Mouse (Mus musculus) intestine, postnatal 0 days (tissue): ENCODE results near the gene Ppp2r2d. TPM values are rescaled to one million over a fixed set of nuclear protein-coding genes. Genes with fewer than 3 reads are reported as not detected.

Experiments used
- ATAC-seq: fragments of 200-750 bp; cut with Nextera tagmentation; 2 replicates; pipeline ENCODE4 v1.8.0; 2017; ENCODE audit warnings: mild to moderate bottlenecking, moderate TSS enrichment, moderate library complexity
- H3K27ac ChIP-seq: fragments of 300-500 bp; sonication (generic); 2 replicates; pipeline ENCODE4 v1.5.1; 2014; ENCODE audit warnings: mild to moderate bottlenecking, low read depth, low read length, moderate library complexity
- H3K27me3 ChIP-seq: fragments of 300-500 bp; sonication (generic); replicated peaks from 2 replicates; pipeline ENCODE4 v1.6.1; 2014; ENCODE audit warnings: low read length, mixed read lengths; ENCODE audit not compliant: control insufficient read depth, insufficient read depth
- H3K36me3 ChIP-seq: fragments of 300-500 bp; sonication (generic); 2 replicates; pipeline ENCODE4 v1.6.1; 2014; ENCODE audit warnings: mild to moderate bottlenecking, moderate library complexity; ENCODE audit not compliant: control insufficient read depth, insufficient read depth
- H3K4me1 ChIP-seq: fragments of 300-500 bp; sonication (generic); replicated peaks from 2 replicates; pipeline ENCODE4 v1.6.1; 2014; ENCODE audit warnings: antibody characterized with exemption, low read length, mixed read lengths; ENCODE audit not compliant: control insufficient read depth, insufficient read depth
- H3K4me2 ChIP-seq: fragments of 300-500 bp; sonication (generic); replicated peaks from 2 replicates; pipeline ENCODE4 v1.6.1; 2014; ENCODE audit warnings: low read depth, mild to moderate bottlenecking, moderate library complexity
- H3K4me3 ChIP-seq: fragments of 300-500 bp; sonication (generic); 2 replicates; pipeline ENCODE4 v1.5.1; 2014; ENCODE audit warnings: low read depth, low read length
- H3K9ac ChIP-seq: fragments of 300-500 bp; sonication (generic); 2 replicates; pipeline ENCODE4 v1.6.1; 2014; ENCODE audit warnings: mild to moderate bottlenecking, low read depth, low read length
- H3K9me3 ChIP-seq: fragments of 300-500 bp; sonication (generic); 2 replicates; pipeline ENCODE4 v1.6.1; 2016; ENCODE audit warnings: mixed run types; ENCODE audit not compliant: control insufficient read depth
- CTCF ChIP-seq: sonication (generic); IDR thresholded peaks from 2 replicates; pipeline ENCODE4 v1.5.1; 2016; ENCODE audit warnings: low read depth, mild to moderate bottlenecking, control low read depth, antibody characterized with exemption, moderate library complexity
- WGBS: fragments of 180-500 bp; shearing (Covaris S2); extraction: QIAGEN DNeasy Blood & Tissue Kit; methylation state at CpG from one replicate; pipeline ENCODE4 v1.1.7; 2014; 5-methylcytosine and 5-hydroxymethylcytosine counted together
- polyA plus RNA-seq: library from polyadenylated mRNA; unstranded; fragments of >200 nt; fragmentation: Nextera tagmentation; extraction: Ambion mirVana; gene quantifications from 2 replicates; pipeline ENCODE4 v1.2.1, GENCODE M21; 2015

The Ppp2r2d gene
- polyA plus RNA-seq, 1 experiment from 2014 or later: 27.2 TPM

GRCm38 (mm10) chr7:138913616-138914015 is 67.7 kb downstream of the Ppp2r2d start:
- TF ChIP-seq CTCF: no peak
- Histone ChIP-seq H3K27ac (no peak overlapping the region), H3K9me3 (no peaks in the 10 kb centered on the region), H3K4me1 (peaks cover 8% of the 10 kb centered on the region), H3K27me3 (no peaks in the 10 kb centered on the region), H3K4me3 (no peak overlapping the region), H3K4me2 (no peak overlapping the region), H3K36me3 (no peaks in the 10 kb centered on the region), H3K9ac (no peak overlapping the region)
- no peak for ATAC-seq
- WGBS: 73% methylated on average over 3 of the region's 3 CpGs

DNA sequence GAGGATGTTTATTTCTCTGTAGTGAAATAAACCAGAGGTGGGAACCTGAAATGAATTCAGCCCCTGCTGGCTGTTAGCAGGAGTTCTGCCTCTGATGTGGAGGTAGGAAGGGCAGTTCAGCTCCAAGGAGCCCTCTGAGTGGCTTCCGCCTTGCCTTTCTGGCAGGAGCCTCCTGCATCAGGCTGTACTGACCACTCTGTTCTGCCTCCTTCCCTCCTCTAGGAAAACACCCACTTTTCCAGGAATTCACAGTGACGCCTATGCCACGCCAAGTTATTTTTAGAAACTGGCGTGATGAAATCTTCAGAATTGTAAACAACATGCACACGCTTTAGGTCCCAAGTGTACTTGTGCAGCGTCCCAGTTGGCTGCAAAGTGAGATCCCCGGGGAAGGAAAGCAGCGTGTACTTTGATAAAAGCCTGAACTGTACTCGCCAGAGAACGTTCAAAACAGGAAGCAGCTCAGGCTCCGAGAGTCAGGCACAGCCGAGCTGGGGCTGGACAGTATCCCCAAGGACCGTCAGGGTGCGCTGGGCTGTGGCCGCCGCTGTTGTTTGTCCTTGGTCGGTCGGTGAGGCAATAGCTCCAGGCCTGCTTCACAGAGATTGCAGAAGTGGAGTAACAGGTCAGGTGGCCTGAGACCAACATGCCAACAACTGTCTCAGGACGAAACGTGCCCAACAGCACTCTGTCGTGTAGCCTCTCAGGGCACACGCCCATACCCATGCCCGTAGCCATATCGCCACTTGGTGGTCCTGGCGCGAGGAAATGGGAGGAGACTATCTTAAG is 73.5 kb downstream of the Ppp2r2d start:
- Histone ChIP-seq H3K4me1 (0 out of 2 replicates have a peak, but pooled peaks cover 4% of the 10 kb centered on the region), H3K9me3 (no peaks in the 10 kb centered on the region), H3K4me2 (peak overlapping the region; percentile 74), H3K36me3 (no peaks in the 10 kb centered on the region), H3K27ac (peak overlapping the region; percentile 85), H3K9ac (peak overlapping the region; percentile 38), H3K27me3 (no peaks in the 10 kb centered on the region), H3K4me3 (peak overlapping the region; percentile 29)
- ATAC-seq: peak; percentile 91
- TF ChIP-seq CTCF: peak; percentile 47
- WGBS: 1% methylated on average over 26 of the region's 26 CpGs

DNA sequence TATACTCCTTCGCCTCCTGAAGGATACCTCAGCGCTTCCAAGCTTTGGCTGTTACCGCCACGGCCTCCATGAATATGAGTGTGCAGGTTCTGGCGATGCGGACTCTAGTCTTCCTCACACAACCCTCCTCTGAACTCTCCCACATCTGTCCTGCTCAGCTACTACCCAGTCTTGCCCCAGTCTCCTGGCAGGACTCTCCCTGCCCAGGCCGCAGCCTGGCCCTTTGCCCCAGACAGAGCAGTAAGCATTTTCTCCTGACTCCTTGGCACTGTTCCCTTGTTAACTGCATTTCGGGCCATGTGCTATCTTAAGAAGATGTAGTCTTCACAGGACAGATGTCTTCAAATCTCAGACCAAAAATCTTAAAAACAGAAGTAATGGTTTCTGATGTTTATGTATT is 75.7 kb downstream of the Ppp2r2d start:
- TF ChIP-seq CTCF: no peak
- Histone ChIP-seq H3K9me3 (no peaks in the 10 kb centered on the region), H3K9ac (no peak overlapping the region), H3K27me3 (no peaks in the 10 kb centered on the region), H3K36me3 (no peaks in the 10 kb centered on the region), H3K4me1 (0 out of 2 replicates have a peak, but pooled peaks cover 4% of the 10 kb centered on the region), H3K4me3 (no peak overlapping the region), H3K27ac (no peak overlapping the region), H3K4me2 (no peak overlapping the region)
- WGBS: 92% methylated on average over 8 of the region's 8 CpGs
- ATAC-seq: no peak

DNA sequence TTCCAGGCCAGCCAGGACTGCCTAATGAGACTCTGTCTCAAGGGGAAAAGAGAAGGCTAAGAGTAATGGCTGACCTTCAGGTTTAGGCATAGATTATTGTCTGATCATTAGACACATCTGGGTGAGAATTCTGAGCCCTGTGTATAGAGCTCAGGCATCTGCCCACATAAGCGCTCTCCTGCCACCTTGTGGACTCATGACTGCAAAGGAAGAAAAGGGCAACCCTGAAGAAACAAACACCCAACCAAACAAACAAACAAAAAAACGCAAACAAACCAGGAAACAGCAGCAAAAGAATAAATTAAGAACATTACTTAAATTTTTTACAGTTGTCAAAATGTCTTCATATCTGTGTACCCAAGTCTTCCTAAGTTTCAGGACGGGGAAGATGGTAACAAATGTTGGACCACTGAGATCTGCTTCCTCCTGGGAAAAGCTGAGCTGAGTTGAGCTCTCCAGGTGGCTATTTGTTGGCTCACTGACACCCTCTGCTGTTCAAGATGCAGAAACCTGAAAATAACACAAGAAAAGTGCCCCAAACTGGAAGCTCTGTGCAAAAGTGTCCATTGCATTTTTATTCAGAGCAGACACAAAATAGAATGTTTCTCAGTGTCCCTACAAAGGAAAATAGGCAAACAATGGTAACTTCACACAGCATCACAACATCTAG is 78.0 kb downstream of the Ppp2r2d start:
- no peak overlapping the region for H3K4me2 ChIP-seq
- H3K36me3 ChIP-seq: no peaks in the 10 kb centered on the region
- TF ChIP-seq CTCF: peak; percentile 66
- no peaks in the 10 kb centered on the region for H3K9me3 ChIP-seq
- no peak overlapping the region for H3K9ac ChIP-seq
- ATAC-seq: no peak
- H3K27me3 ChIP-seq: no peaks in the 10 kb centered on the region
- whole genome bisulfite sequencing: 5% methylated on average over 3 of the region's 3 CpGs
- no peak overlapping the region for H3K27ac ChIP-seq
- 0 out of 2 replicates have a peak, but pooled peaks cover 3% of the 10 kb centered on the region for H3K4me1 ChIP-seq
- H3K4me3 ChIP-seq: no peak overlapping the region

- Histone ChIP-seq H3K4me1 (no peaks in the 10 kb centered on the region), H3K27ac (no peak overlapping the region), H3K9me3 (no peaks in the 10 kb centered on the region), H3K36me3 (no peaks in the 10 kb centered on the region), H3K9ac (no peak overlapping the region), H3K4me2 (no peak overlapping the region), H3K4me3 (no peak overlapping the region), H3K27me3 (no peaks in the 10 kb centered on the region)
- no peak for ATAC-seq
- WGBS: 90% methylated on average over 4 of the region's 4 CpGs
- no peak for TF ChIP-seq CTCF
Observed at GRCm38 (mm10) chr7:138928456-138928855, 82.6 kb downstream of the Ppp2r2d start.

Other genes with a start within 250 kb of the Ppp2r2d start
- gene Mapk1ip1, start 194 bp downstream of the Ppp2r2d start, polyA plus RNA-seq: 10.5 and 11.7 TPM in 2 replicates
- gene Bnip3, start 63.4 kb downstream of the Ppp2r2d start, polyA plus RNA-seq: 71.8 and 73.0 TPM in 2 replicates
- gene Jakmip3, start 94.7 kb downstream of the Ppp2r2d start, polyA plus RNA-seq: 0.14 and 0.16 TPM in 2 replicates
- gene Dpysl4, start 239.9 kb downstream of the Ppp2r2d start, polyA plus RNA-seq: 4.5 and 4.7 TPM in 2 replicates